In genomic region chr2:24890541-24891447, GRCm38 (mm10) we compare ENCODE assay signal across 23 mouse cellular contexts. TPM values are rescaled to one million over a fixed set of nuclear protein-coding genes. Genes with fewer than 3 reads are reported as not detected.
DNase-seq lines count a peak whose midpoint lies in the region; ATAC-seq lines count a peak whose summit lies in the region.
"Had no signal": no experiment of that assay in that cellular context is flagged by ENCODE, and none has a peak within 500 bp of the region (broad histone marks: within the 10 kb centered on the region; RNA-seq: fewer than 3 reads in every experiment).

No protein-coding gene starts in this region.

- H3K9me3 ChIP-seq in midbrain, embryonic 11.5 days (ENCODE audit: control insufficient read depth, low read length) = no peaks in the 10 kb centered on the region
- H3K9me3 ChIP-seq in midbrain, embryonic 13.5 days = no peaks in the 10 kb centered on the region
- no peaks in the 10 kb centered on the region for H3K9me3 ChIP-seq in liver, embryonic 12.5 days (replicated peaks)
- H3K9me3 ChIP-seq: embryonic facial prominence, embryonic 12.5 days; heart, embryonic 13.5 days; hindbrain, embryonic 10.5 days; lung, embryonic 15.5 days; neural tube, embryonic 13.5 days had no signal

- no peaks in the 10 kb centered on the region for H3K4me1 ChIP-seq in midbrain, embryonic 11.5 days (ENCODE audit: control insufficient read depth, insufficient read depth, low read length)
- H3K4me1 ChIP-seq in midbrain, embryonic 13.5 days (replicated peaks) = no peaks in the 10 kb centered on the region; the same call in none of the 2 replicates
- H3K4me1 ChIP-seq in liver, embryonic 12.5 days = peaks cover 46% of the 10 kb centered on the region
- H3K4me1 ChIP-seq: embryonic facial prominence, embryonic 12.5 days; hindbrain, embryonic 10.5 days had no signal

- no peak overlapping the region for H3K9ac ChIP-seq in midbrain, embryonic 11.5 days (ENCODE audit: low read length)
- no peak overlapping the region for H3K9ac ChIP-seq in midbrain, embryonic 13.5 days (replicated peaks)
- H3K9ac ChIP-seq in liver, embryonic 12.5 days = no peak overlapping the region
- H3K9ac ChIP-seq: embryonic facial prominence, embryonic 12.5 days; heart, embryonic 13.5 days; lung, embryonic 15.5 days; neural tube, embryonic 13.5 days had no signal

- no peak overlapping the region for H3K27ac ChIP-seq in midbrain, embryonic 11.5 days (ENCODE audit: low read depth, low read length)
- H3K27ac ChIP-seq in midbrain, embryonic 13.5 days = no peak overlapping the region
- no peak overlapping the region for H3K27ac ChIP-seq in liver, embryonic 12.5 days
- H3K27ac ChIP-seq: embryonic facial prominence, embryonic 12.5 days; heart, embryonic 13.5 days; hindbrain, embryonic 10.5 days; hindbrain, postnatal 0 days; lung, embryonic 15.5 days; macrophage; neural tube, embryonic 13.5 days; stomach, postnatal 0 days had no signal

- no peaks in the 10 kb centered on the region for H3K27me3 ChIP-seq in midbrain, embryonic 11.5 days (ENCODE audit: control insufficient read depth, insufficient read depth, low read length)
- no peaks in the 10 kb centered on the region for H3K27me3 ChIP-seq in midbrain, embryonic 13.5 days
- no peaks in the 10 kb centered on the region for H3K27me3 ChIP-seq in liver, embryonic 12.5 days (replicated peaks)
- H3K27me3 ChIP-seq: CH12.LX; embryonic facial prominence, embryonic 12.5 days; heart, embryonic 13.5 days; lung, embryonic 15.5 days; neural tube, embryonic 13.5 days had no signal

- ATAC-seq in midbrain, embryonic 11.5 days (ENCODE audit: low FRiP score) = no peak
- ATAC-seq in midbrain, embryonic 13.5 days = no peak
- peak; percentile 70; the same call in 1 of the 2 replicates for ATAC-seq in liver, embryonic 12.5 days
- ATAC-seq: forebrain, embryonic 14.5 days; hindbrain, postnatal 0 days had no signal

- WGBS in midbrain, embryonic 11.5 days = 79% methylated on average over 6 of the region's 6 CpGs
- 78% methylated on average over 6 of the region's 6 CpGs for WGBS in midbrain, embryonic 13.5 days
- WGBS in liver, embryonic 12.5 days (ENCODE audit: insufficient replicate concordance) = 56% methylated on average over 6 of the region's 6 CpGs

- no peaks in the 10 kb centered on the region for H3K36me3 ChIP-seq in midbrain, embryonic 11.5 days (ENCODE audit: control insufficient read depth, insufficient read depth, low read length)
- peaks cover 9% of the 10 kb centered on the region for H3K36me3 ChIP-seq in midbrain, embryonic 13.5 days
- peaks cover 12% of the 10 kb centered on the region for H3K36me3 ChIP-seq in liver, embryonic 12.5 days

- peak; percentile 14 for DNase-seq in heart, adult 8-10 months (ENCODE audit: low spot score)
- no peak for DNase-seq in heart, postnatal 25 days (ENCODE audit: low spot score)
- DNase-seq in midbrain, embryonic 11.5 days (ENCODE audit: low spot score, missing footprints) = peak; percentile 68
- no peak for DNase-seq in thymus, adult 18-20 months
- no peak for DNase-seq in left cerebral cortex, postnatal 14 days (ENCODE audit: low spot score in 2 of 2)
- no peak for DNase-seq in right cerebral cortex, postnatal 4 days
- DNase-seq: adrenal gland, adult 2 months; cerebellum, adult 9-11 months; kidney, adult 18-20 months; midbrain, embryonic 14.5 days; right cerebral cortex, postnatal 14 days had no signal

- H3K4me2 ChIP-seq in midbrain, embryonic 11.5 days = no peak overlapping the region
- H3K4me2 ChIP-seq in midbrain, embryonic 13.5 days (replicated peaks) = no peak overlapping the region
- no peak overlapping the region for H3K4me2 ChIP-seq in liver, embryonic 12.5 days
- H3K4me2 ChIP-seq: embryonic facial prominence, embryonic 12.5 days; heart, embryonic 13.5 days; lung, embryonic 15.5 days; neural tube, embryonic 13.5 days had no signal

- H3K4me3 ChIP-seq in midbrain, embryonic 11.5 days (ENCODE audit: low read depth, low read length) = no peak overlapping the region
- H3K4me3 ChIP-seq in midbrain, embryonic 13.5 days (replicated peaks) = no peak overlapping the region
- no peak overlapping the region for H3K4me3 ChIP-seq in liver, embryonic 12.5 days
- H3K4me3 ChIP-seq: embryonic facial prominence, embryonic 12.5 days; heart, embryonic 13.5 days; hindbrain, embryonic 10.5 days; lung, embryonic 15.5 days; neural tube, embryonic 13.5 days had no signal

- intact Hi-C loops in heart, postnatal 25 days (cut with DNase I) = no loop called here
- intact Hi-C loops in left cerebral cortex, postnatal 14 days (cut with DNase I) = no loop called here

RNA-seq across cellular contexts. Expression of gene Ehmt1, which starts 28.6 kb away (rescaled TPM):
- total RNA-seq in heart, adult 8-10 months (2022) = 10 to 100 TPM; 26.9 to 35.6 (median 31.4) TPM
- total RNA-seq in heart, postnatal 25 days (2021) = 10 to 100 TPM; 31.6 to 36.5 TPM
- polyA plus RNA-seq in midbrain, embryonic 11.5 days (2014; fragmentation: Nextera tagmentation; extraction: Ambion mirVana) = 95.8 and 96.5 TPM in 2 replicates
- 139 and 146 TPM in 2 replicates for polyA plus RNA-seq in midbrain, embryonic 13.5 days (2015; fragmentation: Nextera tagmentation; extraction: Ambion mirVana)
- 30.7 and 31.7 TPM in 2 replicates for polyA plus RNA-seq in liver, embryonic 12.5 days (2016; fragmentation: Nextera tagmentation; extraction: Ambion mirVana)
- 10 to 100 TPM; 55.0 to 61.9 TPM for total RNA-seq in left cerebral cortex, postnatal 14 days (2021)

RNA-seq across cellular contexts. Expression of gene Arrdc1, which starts 44.3 kb away (rescaled TPM):
- total RNA-seq in heart, adult 8-10 months (2022) = 1 to 10 TPM; 3.0 to 6.7 (median 5.4) TPM
- total RNA-seq in heart, postnatal 25 days (2021) = 1 to 10 TPM; 5.3 to 6.6 TPM
- 11.3 and 11.6 TPM in 2 replicates for polyA plus RNA-seq in midbrain, embryonic 11.5 days (2014; fragmentation: Nextera tagmentation; extraction: Ambion mirVana)
- 19.2 and 19.7 TPM in 2 replicates for polyA plus RNA-seq in midbrain, embryonic 13.5 days (2015; fragmentation: Nextera tagmentation; extraction: Ambion mirVana)
- 20.2 and 21.8 TPM in 2 replicates for polyA plus RNA-seq in liver, embryonic 12.5 days (2016; fragmentation: Nextera tagmentation; extraction: Ambion mirVana)
- total RNA-seq in left cerebral cortex, postnatal 14 days (2021) = 10 to 100 TPM; 15.2 to 19.0 TPM

RNA-seq across cellular contexts. Expression of gene Zmynd19, which starts 58.8 kb away (rescaled TPM):
- 10 to 100 TPM; 14.9 to 17.6 (median 17.1) TPM for total RNA-seq in heart, adult 8-10 months (2022)
- total RNA-seq in heart, postnatal 25 days (2021) = 10 to 100 TPM; 16.7 to 16.8 TPM
- polyA plus RNA-seq in midbrain, embryonic 11.5 days (2014; fragmentation: Nextera tagmentation; extraction: Ambion mirVana) = 32.9 and 33.7 TPM in 2 replicates
- polyA plus RNA-seq in midbrain, embryonic 13.5 days (2015; fragmentation: Nextera tagmentation; extraction: Ambion mirVana) = 12.3 and 20.4 TPM in 2 replicates
- 19.8 and 24.0 TPM in 2 replicates for polyA plus RNA-seq in liver, embryonic 12.5 days (2016; fragmentation: Nextera tagmentation; extraction: Ambion mirVana)
- total RNA-seq in left cerebral cortex, postnatal 14 days (2021) = 10 to 100 TPM; 38.0 to 40.9 TPM

Comparison
In these comparisons a context has a peak if more than half of its experiments do, and no peak if none do; other contexts are left out.
1. DNase-seq: peak in heart, adult 8-10 months (single experiment) and midbrain, embryonic 11.5 days (single experiment); none in heart, postnatal 25 days (single experiment), thymus, adult 18-20 months (0 of 2), left cerebral cortex, postnatal 14 days (0 of 2) and right cerebral cortex, postnatal 4 days (single experiment).